Mouse (Mus musculus) ES-Bruce4 (cell line): ENCODE data around the gene Col11a1.

ENCODE experiments used
- CTCF ChIP-seq: IDR thresholded peaks from one replicate; pipeline ENCODE4 v1.8.1; 2011; ENCODE audit warnings: low read depth, low read length
- POLR2A ChIP-seq: IDR thresholded peaks from one replicate; pipeline ENCODE4 v1.8.1; 2011; ENCODE audit warnings: low read length; ENCODE audit not compliant: insufficient read depth

- no peak for TF ChIP-seq CTCF
- no peak for TF ChIP-seq POLR2A
These were observed 185.8 kb downstream of the Col11a1 start for GRCm38 (mm10) chr3:114216105-114216504.
